Mouse (Mus musculus): ENCODE measurements at regions not wholly inside any gene's neighbourhood (a gene's known extent, or its start where the extent isn't known, plus 50 kb on each side); places are given as distances from the start of the nearest gene placed in this dataset.

DNA sequence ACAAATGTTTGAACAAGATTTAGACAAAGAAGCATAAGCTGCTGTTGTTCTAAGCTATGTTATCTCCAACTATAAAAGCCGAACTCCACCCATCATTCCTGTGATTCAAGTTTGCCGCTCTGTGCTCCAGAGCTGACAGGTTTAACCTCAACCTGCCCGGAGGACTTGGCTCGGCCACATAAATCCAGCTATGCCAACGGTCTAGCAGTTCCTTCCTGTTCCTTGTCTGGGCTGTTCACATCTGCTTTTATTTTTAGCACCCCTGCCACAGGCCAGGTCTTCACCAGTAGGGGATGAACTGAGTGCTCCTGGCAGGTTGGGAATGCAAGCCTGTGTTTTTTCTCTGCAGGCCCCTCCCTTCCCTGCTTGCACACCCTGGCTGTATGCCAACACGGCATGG lies 51.8 kb upstream of the Gpr12 start:
- peak in 1 of 2 experiments; percentile 2 for DNase-seq (ENCODE audit: low spot score in 2 of 2)
